Mouse (Mus musculus) thymus, adult 2 months (tissue): Measurements from ENCODE around the gene Creb5. TPM values are rescaled to one million over a fixed set of nuclear protein-coding genes. Genes with fewer than 3 reads are reported as not detected.

Experiments used
- DNase-seq: peaks from one replicate; pipeline ENCODE4 v3.0.0; 2021
- H3K27ac ChIP-seq: fragments of 200-500 bp; 2 replicates; pipeline ENCODE4 v1.5.1; 2012; ENCODE audit warnings: low read length, control low read depth; ENCODE audit not compliant: control insufficient read depth, insufficient read depth
- H3K27me3 ChIP-seq: fragments of 200-500 bp; 2 replicates; pipeline ENCODE4 v1.6.1; 2012; ENCODE audit warnings: mild to moderate bottlenecking, low read length, moderate library complexity, mixed read lengths; ENCODE audit not compliant: control insufficient read depth, insufficient read depth
- H3K36me3 ChIP-seq: fragments of 200-500 bp; 2 replicates; pipeline ENCODE4 v1.6.1; 2012; ENCODE audit warnings: mild to moderate bottlenecking, low read length, moderate library complexity; ENCODE audit not compliant: control insufficient read depth, insufficient read depth
- H3K4me1 ChIP-seq: fragments of 200-500 bp; replicated peaks from 2 replicates; pipeline ENCODE4 v1.6.1; 2012; ENCODE audit warnings: low read length; ENCODE audit not compliant: control insufficient read depth, insufficient read depth
- H3K4me3 ChIP-seq: fragments of 200-500 bp; 2 replicates; pipeline ENCODE4 v1.5.1; 2012; ENCODE audit warnings: mild to moderate bottlenecking, low read length, control low read depth, moderate library complexity; ENCODE audit not compliant: control insufficient read depth, insufficient read depth
- CTCF ChIP-seq: fragments of 200-500 bp; IDR thresholded peaks from 2 replicates; pipeline ENCODE4 v1.5.1; 2012; ENCODE audit warnings: mild to moderate bottlenecking, control low read depth, low read length, moderate library complexity, borderline replicate concordance; ENCODE audit not compliant: control insufficient read depth, poor library complexity, insufficient read depth; ENCODE audit errors: extremely low read depth
- POLR2A ChIP-seq: fragments of 200-500 bp; IDR thresholded peaks from 2 replicates; pipeline ENCODE4 v1.6.1; 2012; ENCODE audit warnings: mild to moderate bottlenecking, low read length, control low read depth, moderate library complexity; ENCODE audit not compliant: control insufficient read depth, poor library complexity, insufficient read depth; ENCODE audit errors: extremely low read depth
- WGBS: fragments of 180-500 bp; shearing (Covaris S2); methylation state at CpG from one replicate; pipeline ENCODE4 v1.1.7; 2018; 5-methylcytosine and 5-hydroxymethylcytosine counted together
- polyA plus RNA-seq: library from polyadenylated mRNA; depleted of rRNA; stranded (reverse); fragments of >200 nt; gene quantifications from 2 replicates; pipeline ENCODE4 v1.2.3, GENCODE M21; 2012

The Creb5 gene
- polyA plus RNA-seq, 1 experiment: 0.96 TPM

GRCm38 (mm10) chr6:53615440-53616211 is 328.6 kb downstream of the Creb5 start:
- WGBS: 88% methylated on average over 9 of the region's 9 CpGs
- no peak for DNase-seq
- TF ChIP-seq CTCF (no peak), POLR2A (no peak)
- Histone ChIP-seq H3K36me3 (no peaks in the 10 kb centered on the region), H3K27me3 (no peaks in the 10 kb centered on the region), H3K4me1 (no peaks in the 10 kb centered on the region), H3K27ac (no peak overlapping the region), H3K4me3 (no peak overlapping the region)

GRCm38 (mm10) chr6:53618164-53618563 is 331.1 kb downstream of the Creb5 start:
- H3K27me3 ChIP-seq: no peaks in the 10 kb centered on the region
- no peaks in the 10 kb centered on the region for H3K4me1 ChIP-seq
- no peak overlapping the region for H3K27ac ChIP-seq
- TF ChIP-seq POLR2A: no peak
- no peak for TF ChIP-seq CTCF
- WGBS: 95% methylated on average over 8 of the region's 8 CpGs
- no peak for DNase-seq
- no peaks in the 10 kb centered on the region for H3K36me3 ChIP-seq
- H3K4me3 ChIP-seq: no peak overlapping the region

GRCm38 (mm10) chr6:53619676-53620075 is 332.6 kb downstream of the Creb5 start:
- 82% methylated on average over 1 of the region's 1 CpGs for WGBS
- no peaks in the 10 kb centered on the region for H3K4me1 ChIP-seq
- H3K27me3 ChIP-seq: no peaks in the 10 kb centered on the region
- TF ChIP-seq CTCF (no peak), POLR2A (no peak)
- H3K27ac ChIP-seq: no peak overlapping the region
- no peak for DNase-seq
- H3K4me3 ChIP-seq: no peak overlapping the region
- H3K36me3 ChIP-seq: no peaks in the 10 kb centered on the region

- TF ChIP-seq CTCF: no peak
- 89% methylated on average over 5 of the region's 5 CpGs for WGBS
- DNase-seq: no peak
- Histone ChIP-seq H3K4me3 (no peak overlapping the region), H3K36me3 (no peaks in the 10 kb centered on the region), H3K27me3 (no peaks in the 10 kb centered on the region), H3K27ac (no peak overlapping the region), H3K4me1 (no peaks in the 10 kb centered on the region)
Measured at GRCm38 (mm10) chr6:53621295-53621694, 334.2 kb downstream of the Creb5 start.

GRCm38 (mm10) chr6:53624455-53625276 is 337.6 kb downstream of the Creb5 start:
- no peak overlapping the region for H3K27ac ChIP-seq
- H3K27me3 ChIP-seq: no peaks in the 10 kb centered on the region
- DNase-seq: no peak
- TF ChIP-seq POLR2A (no peak), CTCF (no peak)
- 95% methylated on average over 15 of the region's 15 CpGs for WGBS
- no peaks in the 10 kb centered on the region for H3K36me3 ChIP-seq
- H3K4me1 ChIP-seq: no peaks in the 10 kb centered on the region
- no peak overlapping the region for H3K4me3 ChIP-seq

GRCm38 (mm10) chr6:53626044-53626443 is 339.0 kb downstream of the Creb5 start:
- 89% methylated on average over 5 of the region's 5 CpGs for WGBS
- Histone ChIP-seq H3K4me1 (no peaks in the 10 kb centered on the region), H3K36me3 (no peaks in the 10 kb centered on the region), H3K27ac (no peak overlapping the region), H3K4me3 (no peak overlapping the region), H3K27me3 (no peaks in the 10 kb centered on the region)
- TF ChIP-seq CTCF (no peak), POLR2A (no peak)
- no peak for DNase-seq

- no peak overlapping the region for H3K27ac ChIP-seq
- no peak for DNase-seq
- no peak overlapping the region for H3K4me3 ChIP-seq
- TF ChIP-seq CTCF: no peak
- no peak for TF ChIP-seq POLR2A
- H3K4me1 ChIP-seq: no peaks in the 10 kb centered on the region
- no peaks in the 10 kb centered on the region for H3K27me3 ChIP-seq
- H3K36me3 ChIP-seq: no peaks in the 10 kb centered on the region
Measured at GRCm38 (mm10) chr6:53628714-53629113, 341.6 kb downstream of the Creb5 start.
